Mouse (Mus musculus) MEL (cell line): Measurements from ENCODE around the gene Olfr1392. TPM values are rescaled to one million over a fixed set of nuclear protein-coding genes. Genes with fewer than 3 reads are reported as not detected.

Experiments used
- DNase-seq: peaks from one replicate; pipeline ENCODE4 v3.0.0; 2011; ENCODE audit warnings: low read depth, low spot score
- H3K27ac ChIP-seq: 2 replicates; pipeline ENCODE4 v1.5.1; 2012; ENCODE audit warnings: low read depth, mild to moderate bottlenecking, control low read depth, low read length, moderate library complexity; ENCODE audit not compliant: control insufficient read depth
- H3K27me3 ChIP-seq, 2 experiments: fragments of 150-350 bp in 1 of 2; sonication (generic) in 1 of 2; 2 replicates each; pipeline ENCODE4 v1.6.1; 2012; ENCODE audit warnings: low read length in 2 of 2, mild to moderate bottlenecking in 2 of 2, improper control_type of control experiment in 1 of 2, moderate library complexity in 1 of 2; ENCODE audit not compliant: insufficient read depth in 2 of 2, control insufficient read depth in 1 of 2
- H3K36me3 ChIP-seq, 2 experiments: 2 replicates each; pipeline ENCODE4 v1.6.1; 2012 to 2014; ENCODE audit warnings: low read length in 2 of 2, improper control_type of control experiment in 1 of 2, inconsistent platforms in 1 of 2, mild to moderate bottlenecking in 1 of 2; ENCODE audit not compliant: insufficient read depth in 2 of 2, control insufficient read depth in 1 of 2
- H3K4me1 ChIP-seq, 2 experiments: fragments of 150-350 bp in 1 of 2; sonication (generic) in 1 of 2; 2 replicates each; pipeline ENCODE4 v1.6.1; 2012; ENCODE audit warnings: low read length in 2 of 2, improper control_type of control experiment in 1 of 2, mild to moderate bottlenecking in 1 of 2; ENCODE audit not compliant: insufficient read depth in 2 of 2, control insufficient read depth in 1 of 2
- H3K4me3 ChIP-seq, 2 experiments: fragments of 150-350 bp in 1 of 2; sonication (generic) in 1 of 2; 2 replicates each; pipeline ENCODE4 v1.5.1; 2012; ENCODE audit warnings: low read depth in 2 of 2, low read length in 2 of 2, mild to moderate bottlenecking in 2 of 2, moderate library complexity in 2 of 2, control low read depth in 1 of 2, improper control_type of control experiment in 1 of 2; ENCODE audit not compliant: control insufficient read depth in 1 of 2, insufficient read depth in 1 of 2
- H3K79me2 ChIP-seq: 2 replicates; pipeline ENCODE4 v1.6.1; 2012; ENCODE audit warnings: mild to moderate bottlenecking, low read length, moderate library complexity; ENCODE audit not compliant: control insufficient read depth, poor library complexity, insufficient read depth
- H3K9ac ChIP-seq: 2 replicates; pipeline ENCODE4 v1.6.1; 2012; ENCODE audit warnings: low read depth, mild to moderate bottlenecking, control low read depth, low read length, moderate library complexity; ENCODE audit not compliant: control insufficient read depth, poor library complexity, severe bottlenecking
- H3K9me3 ChIP-seq: fragments of 150-350 bp; sonication (generic); replicated peaks from 2 replicates; pipeline ENCODE4 v1.6.1; 2012; ENCODE audit warnings: mild to moderate bottlenecking, low read length, improper control_type of control experiment, moderate library complexity; ENCODE audit not compliant: insufficient read depth
- BHLHE40 ChIP-seq: IDR thresholded peaks from 2 replicates; pipeline ENCODE4 v1.6.1; 2012; ENCODE audit warnings: low read depth, mild to moderate bottlenecking, inconsistent platforms, low read length, improper control_type of control experiment, borderline replicate concordance
- E2F4 ChIP-seq: IDR thresholded peaks from 2 replicates; pipeline ENCODE4 v1.6.1; 2011; ENCODE audit warnings: low read depth, low read length, improper control_type of control experiment, borderline replicate concordance
- EP300 ChIP-seq, 2 experiments: IDR thresholded peaks; 2 replicates each; pipeline ENCODE4 v1.6.1; 2011; ENCODE audit warnings: improper control_type of control experiment in 2 of 2, low read length in 2 of 2, low read depth in 1 of 2, mild to moderate bottlenecking in 1 of 2
- GABPA ChIP-seq: IDR thresholded peaks from 2 replicates; pipeline ENCODE4 v1.6.1; 2012; ENCODE audit warnings: low read depth, mild to moderate bottlenecking, inconsistent platforms, low read length, improper control_type of control experiment, moderate library complexity
- GATA1 ChIP-seq: IDR thresholded peaks from 2 replicates; pipeline ENCODE4 v1.6.1; 2011; ENCODE audit warnings: low read depth, low read length, improper control_type of control experiment
- MAZ ChIP-seq: IDR thresholded peaks from 2 replicates; pipeline ENCODE4 v1.6.1; 2012; ENCODE audit warnings: low read depth, mild to moderate bottlenecking, inconsistent platforms, low read length, improper control_type of control experiment
- MEF2A ChIP-seq: IDR thresholded peaks from 2 replicates; pipeline ENCODE4 v1.6.1; 2014; ENCODE audit warnings: low read depth, mild to moderate bottlenecking, inconsistent platforms, low read length, improper control_type of control experiment; ENCODE audit not compliant: poor library complexity, insufficient replicate concordance, severe bottlenecking; ENCODE audit errors: extremely low read depth
- NRF1 ChIP-seq: IDR thresholded peaks from 2 replicates; pipeline ENCODE4 v1.6.1; 2014; ENCODE audit warnings: low read depth, mild to moderate bottlenecking, inconsistent platforms, low read length, improper control_type of control experiment, moderate library complexity; ENCODE audit not compliant: poor library complexity, insufficient read depth, severe bottlenecking
- POLR2A ChIP-seq, 2 experiments: IDR thresholded peaks; 2 replicates each; pipeline ENCODE4 v1.6.1; 2011 to 2012; ENCODE audit warnings: low read length in 2 of 2, mild to moderate bottlenecking in 2 of 2, control low read depth in 1 of 2, improper control_type of control experiment in 1 of 2, low read depth in 1 of 2, moderate library complexity in 1 of 2; ENCODE audit not compliant: control insufficient read depth in 1 of 2, insufficient read depth in 1 of 2, poor library complexity in 1 of 2
- POLR2AphosphoS2 ChIP-seq: IDR thresholded peaks from 2 replicates; pipeline ENCODE4 v1.6.1; 2011; ENCODE audit warnings: low read length, improper control_type of control experiment
- POLR2AphosphoS5 ChIP-seq: IDR thresholded peaks from 2 replicates; pipeline ENCODE4 v1.6.1; 2012; ENCODE audit warnings: low read depth, borderline replicate concordance, mild to moderate bottlenecking, inconsistent platforms, low read length, moderate library complexity, mixed read lengths
- SIN3A ChIP-seq: IDR thresholded peaks from 2 replicates; pipeline ENCODE4 v1.6.1; 2012; ENCODE audit warnings: low read length, improper control_type of control experiment, inconsistent platforms
- SMC3 ChIP-seq: IDR thresholded peaks from 2 replicates; pipeline ENCODE4 v1.6.1; 2011; ENCODE audit warnings: low read depth, low read length, improper control_type of control experiment
- TBP ChIP-seq: IDR thresholded peaks from 2 replicates; pipeline ENCODE4 v1.8.0; 2011; ENCODE audit warnings: low read depth, low read length, improper control_type of control experiment
- TCF12 ChIP-seq: IDR thresholded peaks from 2 replicates; pipeline ENCODE4 v1.6.1; 2014; ENCODE audit warnings: low read depth, mild to moderate bottlenecking, inconsistent platforms, low read length, improper control_type of control experiment, moderate library complexity
- USF1 ChIP-seq: IDR thresholded peaks from 2 replicates; pipeline ENCODE4 v1.6.1; 2014; ENCODE audit warnings: low read depth, mild to moderate bottlenecking, inconsistent platforms, low read length, improper control_type of control experiment, moderate library complexity
- USF2 ChIP-seq, 2 experiments: IDR thresholded peaks; 2 replicates each; pipeline ENCODE4 v1.6.1; 2011 to 2012; ENCODE audit warnings: improper control_type of control experiment in 2 of 2, low read length in 2 of 2, borderline replicate concordance in 1 of 2, inconsistent platforms in 1 of 2, low read depth in 1 of 2, mild to moderate bottlenecking in 1 of 2; ENCODE audit not compliant: insufficient read depth in 1 of 2
- ZC3H11A ChIP-seq: IDR thresholded peaks from 2 replicates; pipeline ENCODE4 v1.6.1; 2012; ENCODE audit warnings: low read depth, mild to moderate bottlenecking, inconsistent platforms, low read length, improper control_type of control experiment
- ZKSCAN1 ChIP-seq: IDR thresholded peaks from 2 replicates; pipeline ENCODE4 v1.6.1; 2012; ENCODE audit warnings: low read depth, mild to moderate bottlenecking, inconsistent platforms, low read length, improper control_type of control experiment, moderate library complexity
- ZMIZ1 ChIP-seq: IDR thresholded peaks from 2 replicates; pipeline ENCODE4 v1.6.1; 2012; ENCODE audit warnings: low read depth, mild to moderate bottlenecking, inconsistent platforms, low read length, improper control_type of control experiment, moderate library complexity
- ZNF384 ChIP-seq: IDR thresholded peaks from 2 replicates; pipeline ENCODE4 v1.6.1; 2012; ENCODE audit warnings: low read depth, mild to moderate bottlenecking, inconsistent platforms, low read length, improper control_type of control experiment
- polyA plus RNA-seq, 2 experiments: library from polyadenylated mRNA; stranded (reverse) in 1 of 2; unstranded in 1 of 2; fragments of >175 nt in 1 of 2; fragments of >200 nt in 1 of 2; gene quantifications; 2 replicates each; pipeline versions ENCODE4 v1.2.1 to v1.2.4; 2012; ENCODE audit warnings: low replicate concordance in 2 of 2, low read depth in 1 of 2; ENCODE audit not compliant: insufficient read length in 2 of 2, insufficient read depth in 1 of 2, missing spikeins in 1 of 2
- total RNA-seq: library from RNA; depleted of rRNA; stranded (reverse); fragments of 300-350 nt; gene quantifications from 2 replicates; pipeline ENCODE4 v1.2.3, GENCODE M21; 2012

The Olfr1392 gene
- total and polyA plus RNA-seq, 3 experiments: not detected

- Histone ChIP-seq H3K36me3 (no peaks in the 10 kb centered on the region), H3K4me1 (no peaks in the 10 kb centered on the region), H3K4me3 (no peak overlapping the region), H3K27ac (no peak overlapping the region), H3K79me2 (no peaks in the 10 kb centered on the region), H3K9me3 (no peaks in the 10 kb centered on the region), H3K9ac (no peak overlapping the region), H3K27me3 (no peaks in the 10 kb centered on the region)
- no peak for DNase-seq
- no peak for TF ChIP-seq NRF1
- TF ChIP-seq SMC3: no peak
- TF ChIP-seq ZMIZ1: no peak
- no peak for TF ChIP-seq BHLHE40
- TF ChIP-seq POLR2AphosphoS2: no peak
- TF ChIP-seq E2F4: no peak
- no peak for TF ChIP-seq USF2 (IDR thresholded peaks at IDR 0.05; ENCODE audit: borderline replicate concordance in 1 of 2, insufficient read depth in 1 of 2, low read depth in 1 of 2, low read length in 2 of 2)
- TF ChIP-seq USF1: no peak
- no peak for TF ChIP-seq ZC3H11A
These were observed 17.8 kb upstream of the Olfr1392 start for GRCm38 (mm10) chr11:49267316-49267715.

GRCm38 (mm10) chr11:49267970-49268579, 17.0 kb upstream of the Olfr1392 start:
- no peak overlapping the region for H3K4me3 ChIP-seq
- TF ChIP-seq ZKSCAN1 (no peak), BHLHE40 (no peak), SMC3 (no peak), MAZ (no peak)
- DNase-seq: no peak
- H3K9ac ChIP-seq: no peak overlapping the region
- H3K36me3 ChIP-seq: no peaks in the 10 kb centered on the region
- no peak overlapping the region for H3K27ac ChIP-seq
- H3K79me2 ChIP-seq: no peaks in the 10 kb centered on the region
- H3K4me1 ChIP-seq: no peaks in the 10 kb centered on the region
- no peaks in the 10 kb centered on the region for H3K9me3 ChIP-seq
- peaks cover 0 to 2% of the 10 kb centered on the region in 2 experiments; a peak in 1 of 4 replicates for H3K27me3 ChIP-seq

DNA sequence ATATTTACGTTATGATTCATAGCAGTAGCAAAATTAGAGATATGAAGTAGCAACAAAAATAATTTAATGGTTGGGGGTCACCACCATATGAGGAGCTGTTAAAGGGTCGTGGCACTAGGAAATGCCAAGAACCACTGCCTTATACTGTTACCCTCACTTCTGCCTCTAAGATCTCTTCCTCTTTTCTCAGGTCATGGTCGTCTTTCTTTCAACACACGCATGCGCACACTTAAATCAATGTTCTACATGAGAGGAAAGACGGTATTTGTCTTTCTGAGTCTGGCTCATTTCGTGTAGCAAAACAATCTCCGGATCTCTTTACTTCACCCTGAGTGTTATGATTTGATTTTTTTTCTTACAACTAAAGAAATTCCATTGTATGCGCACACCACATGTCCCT, 15.3 kb upstream of the Olfr1392 start:
- DNase-seq: no peak

More for the DNA sequence above, 15.3 kb upstream of the Olfr1392 start:
- Histone ChIP-seq H3K4me1 (no peaks in the 10 kb centered on the region), H3K27me3 (peaks cover 2 to 5% of the 10 kb centered on the region in 2 experiments; a peak in 2 of 4 replicates), H3K9ac (no peak overlapping the region), H3K9me3 (no peaks in the 10 kb centered on the region), H3K79me2 (no peaks in the 10 kb centered on the region), H3K27ac (no peak overlapping the region), H3K4me3 (no peak overlapping the region), H3K36me3 (no peaks in the 10 kb centered on the region)
- TF ChIP-seq GATA1 (no peak), POLR2AphosphoS5 (no peak), POLR2A (IDR thresholded peaks at IDR 0.05; ENCODE audit: control insufficient read depth in 1 of 2, insufficient read depth in 1 of 2, low read depth in 1 of 2, low read length in 2 of 2, poor library complexity in 1 of 2) (no peak), SIN3A (no peak), ZNF384 (no peak), ZC3H11A (no peak), MEF2A (no peak), TCF12 (no peak), TBP (no peak), GABPA (no peak), NRF1 (no peak), MAZ (no peak), BHLHE40 (no peak), EP300 (IDR thresholded peaks at IDR 0.05; ENCODE audit: low read depth in 1 of 2, low read length in 2 of 2) (no peak)
